Mouse (Mus musculus) neural tube, embryonic 12.5 days (tissue): ENCODE data around the gene Eif4a3. TPM values are rescaled to one million over a fixed set of nuclear protein-coding genes. Genes with fewer than 3 reads are reported as not detected.
"Not testable (repeated sequence)": the region's sequence is repeated elsewhere in the genome, so short reads cannot be mapped to it uniquely, and the experiment has no call there.

Source experiments
- ATAC-seq: fragments of 200-750 bp; cut with Nextera tagmentation; 2 replicates; pipeline ENCODE4 v1.8.0; 2017; ENCODE audit warnings: low read depth, mild to moderate bottlenecking, moderate TSS enrichment, moderate library complexity; ENCODE audit not compliant: low FRiP score
- H3K27ac ChIP-seq: fragments of 300-500 bp; sonication (generic); 2 replicates; pipeline ENCODE4 v1.5.1; 2016
- H3K27me3 ChIP-seq: fragments of 300-500 bp; sonication (generic); replicated peaks from 2 replicates; pipeline ENCODE4 v1.6.1; 2016; ENCODE audit warnings: mild to moderate bottlenecking
- H3K36me3 ChIP-seq: fragments of 300-500 bp; sonication (generic); 2 replicates; pipeline ENCODE4 v1.6.1; 2016; ENCODE audit warnings: mild to moderate bottlenecking
- H3K4me1 ChIP-seq: fragments of 300-500 bp; sonication (generic); 2 replicates; pipeline ENCODE4 v1.6.1; 2016
- H3K4me2 ChIP-seq: fragments of 300-500 bp; sonication (generic); replicated peaks from 2 replicates; pipeline ENCODE4 v1.6.1; 2016; ENCODE audit warnings: mild to moderate bottlenecking
- H3K4me3 ChIP-seq: fragments of 300-500 bp; sonication (generic); 2 replicates; pipeline ENCODE4 v1.5.1; 2016
- H3K9ac ChIP-seq: fragments of 300-500 bp; sonication (generic); 2 replicates; pipeline ENCODE4 v1.6.1; 2016; ENCODE audit warnings: mild to moderate bottlenecking
- H3K9me3 ChIP-seq: fragments of 300-500 bp; sonication (generic); 2 replicates; pipeline ENCODE4 v1.6.1; 2016; ENCODE audit warnings: mild to moderate bottlenecking
- WGBS: fragments of 180-500 bp; shearing (Covaris S2); methylation state at CpG from one replicate; pipeline ENCODE4 v1.1.7; 2016; 5-methylcytosine and 5-hydroxymethylcytosine counted together
- polyA plus RNA-seq: library from polyadenylated mRNA; unstranded; fragments of >200 nt; fragmentation: Nextera tagmentation; extraction: Ambion mirVana; gene quantifications from 2 replicates; pipeline ENCODE4 v1.2.1, GENCODE M21; 2016

Gene Eif4a3
- polyA plus RNA-seq, 1 experiment from 2014 or later = 311 TPM

DNA sequence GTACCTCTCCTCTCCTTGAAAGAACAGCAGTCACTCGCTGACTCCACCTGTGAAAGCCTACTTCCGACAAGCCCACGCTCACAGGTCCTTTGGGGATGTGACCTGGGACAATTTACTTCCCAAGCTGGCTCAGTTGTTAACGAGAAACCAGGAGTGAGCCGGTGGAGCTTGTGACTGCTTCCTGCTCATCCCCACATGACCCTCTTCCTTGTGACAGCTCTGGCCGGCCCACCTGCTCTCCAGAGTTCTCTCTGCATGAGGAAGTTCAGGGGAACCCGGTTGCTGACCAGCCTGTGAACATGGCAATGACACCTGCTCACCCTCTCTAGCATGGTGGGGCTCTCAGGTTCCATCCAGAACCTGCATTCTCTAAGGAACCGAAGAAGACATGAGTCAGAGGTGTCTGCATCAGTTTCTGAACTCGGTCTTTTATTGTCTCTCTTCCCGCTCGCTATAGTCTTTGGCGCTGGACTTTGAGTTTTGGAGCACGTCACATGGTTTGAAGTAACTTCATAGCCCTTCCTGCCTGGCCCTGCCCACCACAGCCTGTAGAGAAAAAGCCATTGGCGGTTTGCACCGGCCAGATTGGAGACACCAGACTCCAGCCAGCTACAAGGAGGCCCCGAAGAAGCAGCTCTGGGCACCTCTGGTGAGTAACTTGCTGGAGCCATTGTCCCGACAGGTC, 14.5 kb upstream of the Eif4a3 start:
- no peak overlapping the region for H3K9ac ChIP-seq

DNA sequence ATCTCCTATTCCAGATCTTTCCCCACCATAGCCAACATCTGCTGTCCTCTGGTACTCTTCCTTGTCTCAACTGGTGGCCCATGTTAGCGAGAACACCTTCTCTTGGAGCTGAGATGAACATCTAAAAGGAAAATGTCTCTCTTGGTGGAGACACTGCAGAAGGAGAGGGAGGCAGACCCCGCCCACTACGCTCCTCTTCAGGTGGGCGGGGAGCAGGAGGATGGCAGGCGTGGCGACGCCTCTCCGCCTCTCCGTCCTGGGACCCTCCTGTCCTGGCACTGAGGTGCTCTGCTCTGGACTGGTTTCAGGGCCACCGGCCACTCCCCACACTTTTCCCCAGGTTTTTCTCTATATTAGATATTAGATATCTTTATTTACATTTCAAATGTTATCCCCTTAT, 10.7 kb upstream of the Eif4a3 start:
- H3K4me2 ChIP-seq = no peak overlapping the region
- WGBS = 20% methylated on average over 10 of the region's 10 CpGs
- H3K27me3 ChIP-seq = no peaks in the 10 kb centered on the region; the same call in 1 of the 2 replicates
- no peaks in the 10 kb centered on the region for H3K9me3 ChIP-seq
- no peak overlapping the region for H3K4me3 ChIP-seq
- no peak for ATAC-seq
- H3K27ac ChIP-seq = no peak overlapping the region
- no peak overlapping the region for H3K9ac ChIP-seq
- H3K36me3 ChIP-seq = no peaks in the 10 kb centered on the region
- 0 out of 2 replicates have a peak, but pooled peaks cover 6% of the 10 kb centered on the region for H3K4me1 ChIP-seq

More for the DNA sequence above, 14.5 kb upstream of the Eif4a3 start:
- no peaks in the 10 kb centered on the region for H3K27me3 ChIP-seq
- no peaks in the 10 kb centered on the region for H3K9me3 ChIP-seq
- no peaks in the 10 kb centered on the region for H3K36me3 ChIP-seq
- H3K4me1 ChIP-seq = no peaks in the 10 kb centered on the region
- ATAC-seq = no peak
- WGBS = 82% methylated on average over 17 of the region's 17 CpGs
- no peak overlapping the region for H3K4me3 ChIP-seq
- no peak overlapping the region for H3K4me2 ChIP-seq
- no peak overlapping the region for H3K27ac ChIP-seq

DNA sequence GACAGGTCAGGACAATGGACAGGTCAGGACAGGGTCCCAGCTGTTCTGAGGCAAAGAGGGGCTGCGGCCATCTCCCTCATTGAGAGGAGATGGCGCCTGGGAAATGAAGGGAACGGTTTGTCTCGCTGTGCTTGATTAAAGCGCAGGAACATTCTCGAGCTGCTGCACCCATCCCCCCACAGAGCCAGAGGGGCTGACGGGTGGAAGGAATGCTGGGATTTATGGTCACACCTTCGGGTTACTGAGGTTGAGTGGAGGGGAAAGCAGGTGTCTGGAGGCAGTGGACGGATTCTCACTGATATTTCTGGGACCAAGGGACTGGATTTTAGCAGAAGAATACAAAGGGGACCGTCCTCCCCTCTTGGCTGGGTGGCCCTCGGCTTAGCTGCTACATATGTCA, 8.0 kb upstream of the Eif4a3 start:
- no peak overlapping the region for H3K4me3 ChIP-seq
- 24% methylated on average over 11 of the region's 11 CpGs for WGBS
- no peak overlapping the region for H3K4me2 ChIP-seq
- H3K9ac ChIP-seq = no peak overlapping the region
- H3K27ac ChIP-seq = no peak overlapping the region
- H3K9me3 ChIP-seq = no peaks in the 10 kb centered on the region
- no peak for ATAC-seq
- H3K36me3 ChIP-seq = no peaks in the 10 kb centered on the region
- H3K4me1 ChIP-seq = 0 out of 2 replicates have a peak, but pooled peaks cover 6% of the 10 kb centered on the region
- H3K27me3 ChIP-seq = peaks cover 10% of the 10 kb centered on the region; the same call in 1 of the 2 replicates

DNA sequence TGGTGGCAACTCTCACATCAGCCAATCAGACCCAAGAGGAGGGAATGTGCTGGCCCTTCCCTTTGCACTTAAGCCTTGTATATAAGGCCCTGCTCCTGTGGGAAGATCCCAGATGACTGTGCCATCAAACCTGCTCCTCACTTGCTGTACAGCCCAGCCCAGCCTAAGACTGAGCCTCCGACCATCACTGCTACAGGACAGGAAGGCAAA, 7.7 kb upstream of the Eif4a3 start, which contains the start of gene Card14:
Gene Card14 (plus strand): TSS at position 111 of the 210 bp plus-strand sequence.
- Histone ChIP-seq H3K4me3 (no peak within 1 kb of the TSS), H3K27ac (no peak within 1 kb of the TSS), H3K9me3 (no peaks in the 10 kb centered on the region), H3K27me3 (peaks cover 10% of the 10 kb centered on the region; the same call in 1 of the 2 replicates), H3K4me2 (no peak within 1 kb of the TSS), H3K9ac (no peak within 1 kb of the TSS), H3K36me3 (no peaks in the 10 kb centered on the region), H3K4me1 (0 out of 2 replicates have a peak, but pooled peaks cover 6% of the 10 kb centered on the region)
- WGBS = 33% methylated on average over 1 of the region's 1 CpGs
- no peak for ATAC-seq

DNA sequence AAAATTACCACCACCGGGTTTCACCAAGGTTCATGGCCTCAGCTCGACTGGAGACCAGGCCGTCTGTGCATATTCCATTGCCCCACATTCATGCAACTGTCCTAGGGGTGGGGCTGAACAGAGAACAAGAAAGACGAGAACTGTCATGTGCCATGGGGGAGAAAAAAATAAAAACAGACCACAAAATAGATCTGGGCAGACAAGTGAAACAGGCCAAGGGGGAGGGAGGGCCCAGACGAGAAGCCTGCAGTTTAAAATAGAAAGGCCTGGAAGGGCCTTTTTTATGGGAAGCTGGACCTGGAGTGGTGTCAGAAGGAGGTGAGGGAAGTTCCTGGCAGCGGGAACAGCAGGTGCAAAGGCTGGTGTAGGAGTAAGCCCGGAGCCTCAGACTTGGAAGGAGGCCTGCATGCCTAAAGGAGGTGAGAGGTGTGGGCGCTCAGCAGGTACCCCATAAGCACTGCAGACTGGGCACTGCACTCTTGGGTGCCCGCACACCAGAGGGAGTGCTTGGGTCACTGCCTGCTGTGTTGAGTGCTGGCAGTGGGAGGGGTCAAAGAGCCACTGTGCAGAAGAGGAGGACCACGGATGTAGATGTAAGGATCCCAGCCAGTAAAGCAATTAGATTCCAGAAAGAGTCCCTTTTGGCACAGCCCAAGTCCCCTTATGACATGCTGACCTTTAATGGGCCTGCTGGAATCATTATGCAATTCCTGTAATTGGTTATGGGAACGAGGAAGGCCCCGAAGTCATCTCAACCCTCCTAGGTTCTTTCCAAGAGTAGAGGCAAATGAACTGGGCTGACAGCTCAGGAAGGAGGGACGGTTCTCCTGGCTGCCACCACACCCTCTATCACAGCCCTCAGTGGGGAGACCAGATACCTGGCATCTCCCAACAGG, 7.1 kb upstream of the Eif4a3 start:
- no peaks in the 10 kb centered on the region for H3K9me3 ChIP-seq
- 62% methylated on average over 13 of the region's 13 CpGs for WGBS
- no peak overlapping the region for H3K4me2 ChIP-seq
- ATAC-seq = no peak
- H3K9ac ChIP-seq = no peak overlapping the region
- no peak overlapping the region for H3K4me3 ChIP-seq
- H3K27me3 ChIP-seq = peaks cover 10% of the 10 kb centered on the region; the same call in 1 of the 2 replicates
- no peaks in the 10 kb centered on the region for H3K36me3 ChIP-seq
- 0 out of 2 replicates have a peak, but pooled peaks cover 6% of the 10 kb centered on the region for H3K4me1 ChIP-seq
- H3K27ac ChIP-seq = no peak overlapping the region

DNA sequence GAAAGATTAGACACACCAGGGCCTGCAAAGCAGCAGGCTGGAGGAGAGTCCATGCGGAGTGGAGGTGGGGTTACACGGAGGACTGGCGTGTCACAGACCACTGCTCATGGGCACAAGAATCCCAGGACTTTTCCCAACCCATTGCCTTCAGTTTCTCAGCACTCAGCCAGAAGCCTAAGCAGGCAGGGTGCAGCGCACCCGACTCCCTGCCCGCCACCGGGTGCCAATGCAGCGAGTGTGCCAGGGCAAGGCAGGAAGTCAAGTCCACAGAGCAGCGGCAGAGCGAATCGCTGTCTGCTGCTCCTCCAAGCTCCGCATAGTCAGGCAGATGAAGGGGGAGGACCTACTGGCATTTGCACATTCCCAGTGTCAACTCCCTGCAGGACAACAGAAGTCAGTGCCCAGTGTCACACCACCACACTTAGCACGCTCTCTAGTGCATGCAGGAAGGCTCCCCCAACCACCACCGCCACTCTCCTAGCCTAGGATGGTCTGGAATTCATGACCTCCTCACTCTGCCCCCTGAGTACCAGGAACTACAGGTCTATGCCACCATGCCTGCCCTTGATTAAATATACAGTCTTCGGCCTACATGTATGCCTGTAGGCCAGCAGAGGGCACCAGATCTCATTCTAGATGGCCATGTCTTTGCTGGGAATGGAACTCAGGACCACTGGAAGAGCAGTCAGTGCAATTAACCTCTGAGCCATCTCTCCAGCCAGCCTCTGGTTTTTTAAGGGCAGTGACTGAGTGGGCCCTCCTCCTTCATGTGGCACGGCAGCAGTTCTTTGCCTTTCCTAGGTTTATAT, 5.2 kb upstream of the Eif4a3 start:
- Histone ChIP-seq H3K9me3 (no peaks in the 10 kb centered on the region), H3K27me3 (peaks cover 10% of the 10 kb centered on the region; the same call in 1 of the 2 replicates), H3K4me3 (no peak overlapping the region), H3K27ac (no peak overlapping the region), H3K9ac (no peak overlapping the region), H3K4me2 (no peak overlapping the region), H3K4me1 (peaks cover 14% of the 10 kb centered on the region; the same call in 1 of the 2 replicates), H3K36me3 (no peaks in the 10 kb centered on the region)
- 37% methylated on average over 16 of the region's 16 CpGs for WGBS
- ATAC-seq = no peak

DNA sequence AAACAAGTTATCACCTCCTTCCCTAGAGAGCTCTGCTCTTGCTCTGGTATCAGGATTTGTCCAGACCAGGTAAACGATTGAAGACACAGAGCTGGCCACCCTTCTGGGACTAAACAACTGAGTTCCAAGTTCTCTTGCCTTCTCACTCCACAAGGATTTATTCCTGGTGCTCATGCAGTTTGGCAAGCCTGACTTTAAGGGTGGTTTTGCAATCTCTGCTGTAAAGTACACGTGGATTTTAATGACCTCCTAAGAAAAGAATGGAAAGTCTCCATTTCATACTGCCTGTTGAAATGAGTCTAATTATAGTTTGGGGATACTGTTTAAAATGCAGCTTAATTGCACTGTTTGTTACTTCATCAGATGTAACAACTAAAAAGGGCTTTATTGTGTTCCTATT, 1.1 kb upstream of the Eif4a3 start:
- Histone ChIP-seq H3K4me2 (peak overlapping the region; percentile 93), H3K9ac (no peak overlapping the region; the same call in 1 of the 2 replicates), H3K4me3 (no peak overlapping the region), H3K4me1 (peaks cover 25% of the 10 kb centered on the region), H3K36me3 (peaks cover 23% of the 10 kb centered on the region), H3K27me3 (0 out of 2 replicates have a peak, but pooled peaks cover 10% of the 10 kb centered on the region), H3K27ac (no peak overlapping the region), H3K9me3 (no peaks in the 10 kb centered on the region)
- no peak for ATAC-seq
- WGBS = 35% methylated on average over 2 of the region's 2 CpGs

DNA sequence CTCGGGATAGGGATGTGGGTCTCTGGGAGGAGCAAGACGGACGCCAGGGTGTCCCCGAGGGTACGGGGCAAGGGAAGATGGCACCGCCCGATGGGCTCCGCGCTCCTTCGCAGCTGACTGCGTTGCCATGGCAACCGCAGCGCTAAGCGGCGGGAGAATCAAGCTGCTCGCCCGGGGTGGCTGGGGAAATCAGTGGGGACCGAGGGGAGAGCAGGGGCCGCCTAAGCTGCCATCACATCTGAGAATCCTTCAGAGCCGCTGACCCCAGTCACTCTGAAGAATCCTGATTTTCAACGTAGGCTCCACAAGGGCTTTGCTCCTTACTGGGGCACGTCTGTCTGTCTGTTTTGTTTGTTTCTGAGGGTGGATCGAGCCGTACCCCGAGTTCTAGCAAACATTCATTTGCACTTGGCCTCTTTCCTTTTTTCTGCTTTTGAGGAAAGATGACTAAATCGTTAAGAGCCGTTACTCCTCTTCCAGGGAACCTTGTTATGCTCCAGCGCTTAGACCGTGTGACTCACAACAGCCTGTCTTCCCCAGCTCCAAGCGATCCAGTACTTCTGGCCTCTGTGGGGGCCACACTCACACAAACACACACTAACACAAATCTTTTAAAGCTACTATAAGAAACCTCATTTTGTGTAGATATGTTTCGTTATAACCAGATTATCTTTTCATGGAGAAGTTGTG, 502 bp upstream of the Eif4a3 start:
- peak overlapping the region; percentile 94 for H3K27ac ChIP-seq
- peak overlapping the region; percentile 98 for H3K9ac ChIP-seq
- H3K4me2 ChIP-seq = peak overlapping the region; percentile 93
- H3K4me3 ChIP-seq = peak overlapping the region; percentile 96
- peaks cover 29% of the 10 kb centered on the region for H3K36me3 ChIP-seq
- H3K9me3 ChIP-seq = no peaks in the 10 kb centered on the region
- ATAC-seq = no peak; the same call in 1 of the 2 replicates
- peaks cover 25% of the 10 kb centered on the region for H3K4me1 ChIP-seq
- 0 out of 2 replicates have a peak, but pooled peaks cover 10% of the 10 kb centered on the region for H3K27me3 ChIP-seq
- 1% methylated on average over 31 of the region's 31 CpGs for WGBS

DNA sequence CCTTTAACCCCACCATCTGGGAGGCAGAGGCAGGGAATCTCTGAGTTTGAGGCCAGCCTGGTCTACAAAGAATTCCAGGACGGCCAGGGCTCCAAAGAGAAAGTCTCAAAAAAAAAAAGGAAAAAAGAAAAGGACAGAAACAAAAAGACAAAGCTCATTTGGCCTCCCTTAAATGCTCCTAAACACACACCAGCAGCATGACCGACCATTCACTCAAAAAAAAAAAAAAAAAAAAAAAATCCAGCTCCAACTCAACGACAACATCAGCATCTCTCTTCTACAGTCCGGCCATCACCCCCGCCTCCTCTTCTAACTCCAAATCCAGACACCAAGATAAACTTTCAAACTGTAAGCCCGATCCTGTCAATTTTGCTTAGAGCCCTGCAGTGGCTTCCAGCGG, 972 bp downstream of the Eif4a3 start:
- Histone ChIP-seq H3K27ac (0 out of 2 replicates have a peak overlapping the region, but pooled peaks have one; percentile 67), H3K36me3 (peaks cover 44% of the 10 kb centered on the region), H3K4me3 (peak overlapping the region; percentile 96), H3K4me2 (peak overlapping the region; percentile 93), H3K9ac (peak overlapping the region; percentile 98), H3K27me3 (no peaks in the 10 kb centered on the region), H3K4me1 (peaks cover 25% of the 10 kb centered on the region), H3K9me3 (no peaks in the 10 kb centered on the region)
- ATAC-seq = no peak
- 16% methylated on average over 7 of the region's 7 CpGs for WGBS

DNA sequence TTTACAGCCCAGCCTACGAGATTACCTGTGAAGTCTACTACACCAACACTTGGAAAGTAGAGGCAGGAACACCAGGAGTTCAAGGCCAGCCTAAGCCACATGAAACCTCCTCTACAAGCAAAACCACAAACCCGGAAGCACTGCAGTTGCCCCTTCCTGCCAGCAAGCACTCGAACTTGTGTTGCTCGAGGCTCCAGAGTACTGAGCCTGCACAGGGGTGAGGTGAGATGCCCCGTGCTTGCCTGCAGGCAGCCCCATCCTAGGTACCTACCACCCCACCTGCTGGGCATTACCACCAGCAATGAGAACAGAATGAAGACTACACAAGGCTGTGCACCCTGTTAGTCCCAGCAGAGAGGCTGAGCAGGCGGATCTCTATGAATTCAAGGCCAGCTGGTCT, 1.9 kb downstream of the Eif4a3 start:
- H3K4me1 ChIP-seq = peaks cover 25% of the 10 kb centered on the region
- H3K9ac ChIP-seq = no peak overlapping the region
- peaks cover 53% of the 10 kb centered on the region for H3K36me3 ChIP-seq
- H3K27me3 ChIP-seq = no peaks in the 10 kb centered on the region
- H3K27ac ChIP-seq = no peak overlapping the region
- WGBS = 89% methylated on average over 6 of the region's 6 CpGs
- peak overlapping the region; percentile 93 for H3K4me2 ChIP-seq
- 0 out of 2 replicates have a peak overlapping the region, but pooled peaks have one; percentile 11 for H3K4me3 ChIP-seq
- H3K9me3 ChIP-seq = no peaks in the 10 kb centered on the region
- no peak for ATAC-seq

DNA sequence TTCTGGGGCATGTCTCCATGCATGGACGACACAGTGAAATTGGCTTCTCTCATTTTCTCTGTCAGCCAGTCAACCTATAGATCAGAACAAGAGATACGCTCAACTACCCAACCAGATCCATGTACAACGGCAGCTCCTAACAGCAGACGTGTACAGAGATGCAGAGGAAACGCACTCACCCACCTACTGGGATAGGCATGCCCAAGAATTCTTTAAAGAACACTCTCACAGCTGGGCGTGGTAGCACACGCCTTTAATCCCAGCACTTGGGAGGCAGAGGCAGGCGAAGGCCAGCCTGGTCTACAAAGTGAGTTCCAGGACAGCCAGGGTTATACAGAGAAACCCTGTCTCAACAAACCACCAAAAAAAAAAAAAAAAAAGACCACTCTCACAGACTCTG, 7.0 kb downstream of the Eif4a3 start:
- H3K27ac ChIP-seq, H3K27me3 ChIP-seq, H3K9me3 ChIP-seq, ATAC-seq, H3K9ac ChIP-seq, H3K4me1 ChIP-seq, H3K4me3 ChIP-seq, H3K4me2 ChIP-seq: not testable (repeated sequence)
- peaks cover 96% of the 10 kb centered on the region for H3K36me3 ChIP-seq
- 94% methylated on average over 8 of the region's 8 CpGs for WGBS
